Mouse (Mus musculus): ENCODE measurements at regions not wholly inside any gene's neighbourhood (a gene's known extent, or its start where the extent isn't known, plus 50 kb on each side); places are given as distances from the start of the nearest gene placed in this dataset.

DNA sequence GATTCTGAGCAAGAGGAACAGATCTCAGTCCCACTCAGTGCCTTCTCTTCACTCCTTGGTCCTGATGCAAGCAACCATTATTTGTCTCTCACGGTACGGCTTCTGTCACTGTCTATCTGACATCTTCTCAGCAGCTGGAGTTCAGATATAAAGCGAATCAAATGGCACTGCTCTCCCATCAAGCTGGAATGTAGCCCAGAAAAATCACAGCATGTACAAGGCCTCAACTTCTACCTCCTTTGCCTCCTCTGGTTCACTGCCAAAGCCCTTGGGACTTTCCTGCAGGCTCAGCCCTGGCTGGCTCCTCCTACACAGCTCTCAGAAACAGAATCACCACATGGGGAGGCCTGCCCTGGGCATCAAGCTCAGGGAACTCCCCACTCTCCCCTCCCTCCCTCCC lies 107.1 kb upstream of the Prok2 start:
- no peak for DNase-seq (ENCODE audit: extremely low spot score)

DNA sequence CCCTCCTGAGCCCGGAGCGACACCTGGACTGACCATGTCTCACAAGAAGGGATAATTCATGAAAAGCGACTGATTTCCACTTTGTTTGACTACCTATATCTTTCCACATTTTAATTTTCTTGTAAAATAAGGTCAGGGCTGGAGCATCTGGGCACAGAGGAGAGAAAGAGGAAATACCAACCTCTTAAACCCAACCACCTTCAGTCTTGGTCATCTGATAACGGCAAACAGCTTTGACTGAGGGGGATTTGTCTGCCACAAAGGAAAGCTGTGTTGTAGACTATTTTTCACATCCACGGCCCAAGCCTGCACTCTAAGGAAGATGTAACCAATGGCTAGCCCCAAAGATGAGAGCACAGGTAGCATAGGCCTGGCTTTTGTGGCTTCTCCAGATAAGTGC lies 101.4 kb upstream of the Prok2 start:
- no peak for DNase-seq (ENCODE audit: extremely low spot score)

DNA sequence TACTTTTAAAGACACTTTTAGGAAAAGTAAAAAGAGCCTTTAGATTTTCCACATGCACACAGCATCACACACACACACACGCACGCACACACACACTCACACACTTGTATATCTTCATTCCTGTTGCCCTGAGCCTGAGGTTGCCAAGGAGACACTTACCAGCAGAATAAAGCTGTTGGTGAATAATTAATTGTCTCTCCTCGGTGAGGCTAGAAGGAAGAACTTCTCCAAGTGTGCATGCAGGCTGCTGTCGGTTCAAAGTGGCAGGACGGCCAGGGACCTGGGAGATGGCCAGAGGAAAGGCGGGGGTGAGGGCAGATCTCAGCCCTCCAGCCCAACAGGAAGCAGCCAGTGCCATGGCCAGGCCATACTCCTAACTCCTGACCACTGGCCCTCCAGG lies 98.6 kb upstream of the Prok2 start:
- no peak for DNase-seq (ENCODE audit: extremely low spot score)

- DNase-seq (ENCODE audit: extremely low spot score): no peak
Measured at GRCm38 (mm10) chr6:99822471-99822870, 96.3 kb upstream of the Prok2 start.

DNA sequence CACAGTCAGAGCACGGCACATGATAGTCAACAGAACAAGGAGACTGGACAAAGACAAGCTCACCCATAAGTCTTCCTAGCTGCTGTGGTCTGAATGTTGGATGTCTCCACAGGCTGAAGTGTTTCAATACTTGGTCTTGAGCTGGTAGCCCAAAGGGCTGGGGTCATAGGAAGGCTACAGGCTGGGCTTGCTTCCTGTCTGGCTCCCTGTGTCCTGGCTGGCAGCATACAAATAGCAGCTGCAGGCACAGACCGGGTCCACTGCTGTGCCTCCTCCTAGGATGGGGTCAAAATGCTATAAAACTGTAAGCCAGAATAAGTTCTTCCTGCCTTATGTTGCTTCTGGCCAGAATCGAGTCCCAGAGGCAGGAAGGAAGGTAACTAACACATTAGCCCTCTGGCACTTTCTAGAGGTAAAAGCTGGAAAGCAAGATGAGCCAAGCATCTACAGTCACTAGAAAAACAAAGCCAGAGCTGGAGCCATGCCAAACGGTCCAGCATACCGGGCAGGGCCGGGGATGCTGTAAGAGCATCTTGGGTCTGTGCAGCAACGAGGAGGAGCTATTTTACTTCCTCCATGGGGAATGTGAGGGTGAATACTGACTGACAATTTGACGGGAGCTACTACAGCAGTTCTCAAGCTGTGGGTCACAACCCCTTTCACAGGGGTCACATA lies 93.2 kb upstream of the Prok2 start:
- DNase-seq (ENCODE audit: extremely low spot score): no peak

DNA sequence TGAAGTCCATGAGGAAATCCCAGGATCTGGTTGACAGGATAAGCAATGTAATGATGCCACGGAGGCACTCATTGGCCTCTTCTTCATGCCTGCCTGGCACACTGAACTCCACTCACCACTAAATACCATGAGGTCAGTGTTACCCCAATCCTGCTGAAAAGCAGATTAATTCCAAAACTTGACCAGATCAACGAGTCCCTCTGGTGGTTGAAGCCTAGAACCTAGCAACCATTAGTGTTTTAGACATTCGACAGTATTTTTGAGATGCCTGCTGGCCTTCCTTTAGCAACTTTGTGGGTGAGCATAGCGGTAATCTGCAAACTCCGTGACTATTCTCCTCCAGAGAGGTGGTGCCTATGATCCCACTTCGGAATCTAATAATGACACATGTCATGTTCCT lies 92.3 kb upstream of the Prok2 start:
- DNase-seq (ENCODE audit: extremely low spot score): no peak

- DNase-seq (ENCODE audit: extremely low spot score): no peak
Measured at GRCm38 (mm10) chr6:99817245-99817644, 91.1 kb upstream of the Prok2 start.

GRCm38 (mm10) chr6:99813102-99813501 lies 86.9 kb upstream of the Prok2 start:
- DNase-seq (ENCODE audit: extremely low spot score): no peak

- DNase-seq (ENCODE audit: extremely low spot score): no peak
Measured at GRCm38 (mm10) chr6:99811842-99812241, 85.7 kb upstream of the Prok2 start.

DNA sequence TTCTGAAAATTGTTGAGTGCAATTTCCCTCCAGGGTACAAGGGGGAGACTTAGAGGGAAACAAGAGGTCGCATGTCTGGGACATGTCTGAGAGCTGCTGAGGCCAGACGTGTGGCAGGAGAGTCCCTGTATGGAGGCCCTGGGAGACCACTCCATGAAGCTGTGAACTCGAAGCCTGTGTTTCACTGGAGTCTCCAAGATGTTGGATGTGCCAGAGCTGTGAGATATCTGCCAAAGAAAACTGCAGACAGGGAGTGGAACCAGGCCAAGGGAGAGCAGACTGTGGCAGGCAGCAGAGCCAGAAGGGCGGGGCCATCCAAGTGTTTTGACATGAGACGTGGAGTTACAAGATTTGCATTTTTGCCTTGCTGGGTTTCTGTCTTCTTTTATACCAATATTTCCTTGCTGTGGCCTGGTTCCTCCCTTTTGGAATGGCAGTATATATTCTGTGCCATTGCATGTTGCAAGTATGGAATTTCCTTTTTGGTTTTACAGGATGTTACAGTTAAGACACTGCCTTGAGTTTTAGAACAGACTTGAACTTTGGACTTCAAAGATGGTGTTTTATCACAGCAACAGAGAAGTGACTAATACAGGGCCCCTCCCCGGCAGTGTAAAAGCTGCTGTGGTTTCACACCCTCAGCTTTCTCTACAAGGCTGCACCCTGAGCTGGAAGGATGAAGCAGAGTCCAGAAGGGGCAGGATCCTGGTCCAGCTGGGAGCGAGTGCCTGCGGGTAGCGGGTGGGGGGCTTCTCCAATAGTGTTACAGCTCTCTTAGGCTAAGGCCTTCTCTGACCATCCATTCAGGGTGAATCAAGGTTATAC lies 85.0 kb upstream of the Prok2 start:
- no peak for DNase-seq (ENCODE audit: extremely low spot score)

DNA sequence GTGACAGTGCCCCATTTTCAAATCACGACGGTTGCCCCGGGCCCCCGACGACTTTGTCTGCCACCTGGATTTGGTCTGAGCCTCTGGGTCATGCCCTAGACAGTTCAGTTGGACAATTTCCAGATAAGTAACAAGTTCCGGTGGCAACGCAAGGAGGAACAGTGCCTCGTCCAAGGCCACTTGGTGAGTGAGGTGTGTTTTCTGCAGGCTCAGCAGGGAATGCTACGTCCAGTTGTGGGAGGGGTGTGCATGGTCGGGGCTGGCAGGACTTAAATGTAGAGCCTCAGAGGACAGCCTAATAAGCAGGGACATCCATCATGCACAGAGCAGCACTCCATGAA lies 78.7 kb upstream of the Prok2 start:
- no peak for DNase-seq (ENCODE audit: extremely low spot score)

GRCm38 (mm10) chr6:99803983-99804904 lies 78.1 kb upstream of the Prok2 start:
- peak; percentile 95 for DNase-seq (ENCODE audit: extremely low spot score)

- DNase-seq (ENCODE audit: extremely low spot score): no peak
Measured at GRCm38 (mm10) chr6:99800919-99801318, 74.7 kb upstream of the Prok2 start.

DNA sequence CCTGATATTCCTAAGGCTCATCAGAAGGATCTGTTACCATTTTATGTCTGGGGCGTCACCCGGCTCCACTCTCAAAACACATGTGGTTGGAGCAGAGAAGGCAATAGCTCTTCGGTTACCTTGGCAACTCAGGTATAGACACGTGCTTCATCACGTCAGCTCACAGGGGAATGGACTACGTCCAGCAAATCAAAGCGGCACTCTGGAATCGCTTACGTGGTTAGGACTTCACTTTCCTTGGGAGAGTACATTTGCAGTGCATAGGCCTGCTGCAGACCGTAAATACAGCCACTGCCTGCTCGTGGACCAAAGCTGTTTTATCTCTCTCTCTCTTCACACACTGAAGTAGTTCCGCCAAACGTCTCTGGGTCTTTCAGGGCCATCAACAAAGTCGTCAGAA lies 74.1 kb upstream of the Prok2 start:
- no peak for DNase-seq (ENCODE audit: extremely low spot score)

- no peak for DNase-seq (ENCODE audit: extremely low spot score)
Measured at GRCm38 (mm10) chr6:99796390-99796789, 70.2 kb upstream of the Prok2 start.

DNA sequence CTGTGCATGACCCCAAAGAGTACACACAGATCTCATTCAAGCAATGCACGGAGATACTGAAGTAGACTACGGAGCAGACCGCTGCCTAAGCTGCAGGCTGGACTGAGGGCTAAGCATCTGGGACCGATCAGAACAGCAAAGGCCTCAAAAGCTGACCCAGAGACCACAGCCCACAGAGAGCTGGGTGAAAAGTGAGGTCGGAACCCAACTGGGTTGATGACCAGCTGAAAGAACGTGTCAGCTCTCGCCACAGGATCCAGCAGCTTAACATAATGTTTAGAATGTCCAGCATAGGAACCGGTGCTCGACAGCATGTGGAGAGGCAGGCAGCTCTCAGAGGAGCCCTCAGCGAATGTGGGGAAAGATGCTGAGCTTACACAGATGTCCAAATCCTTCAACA lies 67.4 kb upstream of the Prok2 start:
- peak; percentile 10 for DNase-seq (ENCODE audit: extremely low spot score)

DNA sequence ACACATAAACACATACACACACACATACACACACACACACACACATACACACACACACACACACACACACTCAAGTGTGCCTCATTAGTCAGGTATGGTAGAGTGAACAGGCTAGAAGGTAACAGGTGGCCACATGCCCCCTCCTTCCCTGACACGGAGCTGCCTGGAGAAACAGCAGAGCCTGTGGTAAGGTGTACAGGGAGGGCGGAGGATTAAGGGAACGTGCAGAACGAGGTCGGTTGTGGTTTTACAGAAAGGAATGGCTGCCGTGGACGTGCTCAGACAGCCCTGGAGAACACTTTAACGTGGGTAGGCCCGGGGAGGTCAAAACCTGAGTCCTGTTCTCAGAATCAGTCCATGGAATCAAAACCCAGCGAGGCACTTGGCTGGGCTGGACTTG lies 66.2 kb upstream of the Prok2 start:
- DNase-seq (ENCODE audit: extremely low spot score): no peak

GRCm38 (mm10) chr6:99786977-99787376 lies 60.8 kb upstream of the Prok2 start:
- no peak for DNase-seq (ENCODE audit: extremely low spot score)

- no peak for DNase-seq (ENCODE audit: extremely low spot score)
Measured at GRCm38 (mm10) chr6:99785212-99785611, 59.0 kb upstream of the Prok2 start.

GRCm38 (mm10) chr6:99784804-99785203 lies 58.6 kb upstream of the Prok2 start:
- DNase-seq (ENCODE audit: extremely low spot score): no peak

- DNase-seq (ENCODE audit: extremely low spot score): no peak
Measured at GRCm38 (mm10) chr6:99784285-99784684, 58.1 kb upstream of the Prok2 start.

DNA sequence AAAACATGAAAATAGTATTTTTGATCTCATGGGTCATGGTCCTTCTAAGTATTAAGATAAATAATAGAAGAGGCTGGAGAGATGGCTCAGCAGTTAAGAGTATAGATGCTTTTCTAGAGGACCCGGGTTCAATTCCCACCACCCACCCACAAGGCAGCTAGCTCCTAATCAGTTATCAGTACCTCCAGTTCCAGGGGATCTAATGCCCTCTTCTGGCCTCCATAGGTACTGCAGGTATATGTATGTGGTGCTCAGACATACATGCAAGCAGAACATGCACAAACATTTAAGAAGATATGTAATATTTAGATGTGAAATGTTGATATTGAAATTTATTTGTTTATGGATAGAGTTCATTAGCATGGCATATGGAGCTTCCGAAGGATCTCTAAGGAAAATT lies 56.8 kb upstream of the Prok2 start:
- DNase-seq (ENCODE audit: extremely low spot score): no peak

All from embryo, embryonic 9.5 days (tissue).